Mouse (Mus musculus) heart, adult 9 months (tissue): ENCODE measurements at regions not wholly inside any gene's neighbourhood (a gene's known extent, or its start where the extent isn't known, plus 50 kb on each side); places are given as distances from the start of the nearest gene placed in this dataset.

Experiments used
- DNase-seq, 2 experiments: peaks; one replicate each; pipeline ENCODE4 v3.0.0; 2022; ENCODE audit warnings: low spot score in 2 of 2

DNA sequence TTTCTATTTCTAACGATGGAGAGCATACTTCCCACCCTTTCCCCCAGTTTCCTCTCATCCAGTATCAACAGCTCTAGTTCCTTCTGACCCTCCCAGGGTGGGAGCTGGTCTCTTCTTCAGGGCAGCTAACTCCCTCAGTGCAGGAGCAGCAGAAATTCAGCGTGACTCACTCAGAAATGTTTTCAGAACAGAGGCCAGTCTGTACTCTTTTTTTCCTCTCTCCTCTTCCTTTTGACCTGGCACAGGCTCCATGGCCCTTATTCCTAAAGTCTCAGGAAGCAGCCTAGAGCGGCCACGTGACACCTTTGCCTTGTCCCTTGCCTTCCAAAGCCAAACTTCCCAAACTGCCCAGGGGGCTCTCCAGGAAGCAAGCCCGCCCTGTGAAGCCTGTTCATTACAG is 55.4 kb downstream of the Pja1 start:
- DNase-seq = no peak

- DNase-seq = no peak
Measured at GRCm38 (mm10) chrX:99410942-99411341, 60.1 kb downstream of the Pja1 start.

- no peak for DNase-seq
Measured at GRCm38 (mm10) chrX:99409858-99410257, 61.2 kb downstream of the Pja1 start.

DNA sequence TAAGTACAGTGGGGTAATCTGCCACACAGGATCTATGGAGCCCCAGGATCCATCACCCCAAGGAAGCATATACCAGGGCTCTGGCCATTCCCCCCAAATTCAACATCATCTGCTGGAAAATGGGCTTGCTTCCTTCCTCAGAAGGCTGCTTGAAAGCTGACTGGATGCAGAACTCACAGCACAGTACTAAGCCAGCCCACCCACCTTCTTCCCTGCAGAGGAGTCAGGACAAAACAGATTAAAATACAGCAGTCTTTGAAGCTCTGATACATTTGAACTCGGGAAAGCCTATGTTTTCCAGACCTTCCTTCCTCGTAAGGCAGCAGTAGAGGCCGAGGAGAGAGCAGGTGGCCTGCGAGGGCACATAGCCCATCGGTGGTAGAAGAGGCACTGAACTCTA is 61.7 kb downstream of the Pja1 start:
- no peak for DNase-seq

- DNase-seq = no peak
Measured at GRCm38 (mm10) chrX:99408804-99409203, 62.3 kb downstream of the Pja1 start.

DNA sequence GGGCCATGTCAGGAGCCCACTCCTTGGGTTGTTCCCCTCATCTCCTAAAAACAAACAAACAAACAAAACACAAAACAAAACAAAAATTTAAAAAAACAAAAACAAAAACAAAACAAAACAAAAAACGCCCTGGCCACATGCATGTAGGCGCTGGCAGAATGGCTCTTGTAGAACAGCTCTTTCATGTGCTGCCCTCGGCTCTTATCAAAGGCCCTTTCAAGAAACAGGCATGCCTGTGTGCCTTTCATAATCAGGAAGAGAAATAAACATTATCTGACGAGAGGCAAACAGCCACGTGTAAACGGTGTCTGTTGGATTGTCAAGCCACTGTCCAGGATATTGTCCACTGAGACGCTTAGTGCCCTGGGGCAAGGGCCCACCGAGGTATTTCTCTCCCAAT is 65.2 kb downstream of the Pja1 start:
- no peak for DNase-seq

GRCm38 (mm10) chrX:99403521-99404149 is 67.4 kb downstream of the Pja1 start:
- no peak for DNase-seq

GRCm38 (mm10) chrX:99402841-99403520 is 68.1 kb downstream of the Pja1 start:
- DNase-seq = no peak

DNA sequence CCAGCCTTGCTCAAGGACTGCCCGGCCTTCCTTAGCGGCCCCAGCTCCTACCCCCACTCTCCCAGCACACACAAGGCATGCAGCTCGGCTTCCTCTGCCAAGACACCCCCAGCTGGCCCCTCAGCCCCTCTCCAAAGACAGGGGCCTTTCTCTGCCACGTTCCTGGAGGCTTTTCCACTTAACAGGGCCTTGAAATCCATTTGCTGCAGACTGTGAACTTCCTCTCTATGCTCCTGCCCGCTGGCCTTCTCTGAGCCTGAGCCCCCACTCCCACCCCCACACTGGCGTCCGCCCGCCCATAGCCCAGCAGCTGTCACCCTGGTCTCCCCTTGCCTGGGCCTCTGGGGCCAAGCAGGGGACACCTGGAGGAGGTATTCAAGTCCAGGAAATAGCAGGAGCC is 73.7 kb downstream of the Pja1 start:
- DNase-seq = no peak

- DNase-seq = no peak
Measured at GRCm38 (mm10) chrX:99396180-99396579, 74.9 kb downstream of the Pja1 start.

- DNase-seq = no peak
Measured at GRCm38 (mm10) chrX:99395067-99395466, 76.0 kb downstream of the Pja1 start.

GRCm38 (mm10) chrX:99391628-99392027 is 79.4 kb downstream of the Pja1 start:
- no peak for DNase-seq

DNA sequence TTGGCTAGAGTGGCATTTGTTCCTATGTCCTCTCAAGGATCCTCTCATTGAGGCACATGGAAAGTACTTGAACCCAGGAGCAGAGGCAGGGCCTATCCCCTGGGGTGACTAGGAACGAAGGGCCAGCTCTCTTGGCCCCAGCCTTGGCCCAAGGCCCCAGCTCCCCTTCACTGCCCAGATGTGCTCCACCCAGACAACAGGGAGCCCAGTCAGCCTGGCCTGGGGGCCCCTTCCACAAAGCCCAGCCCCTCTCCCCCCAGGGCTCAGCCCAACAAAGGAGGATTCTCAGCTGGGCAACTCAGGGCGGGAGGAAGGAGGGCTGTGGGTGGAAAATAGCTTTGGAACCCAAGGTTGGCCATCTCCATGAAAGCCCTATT is 80.6 kb downstream of the Pja1 start:
- no peak for DNase-seq

GRCm38 (mm10) chrX:99389778-99390461 is 81.2 kb downstream of the Pja1 start:
- no peak for DNase-seq

GRCm38 (mm10) chrX:99370711-99371110 is 100.4 kb downstream of the Pja1 start:
- DNase-seq = no peak

DNA sequence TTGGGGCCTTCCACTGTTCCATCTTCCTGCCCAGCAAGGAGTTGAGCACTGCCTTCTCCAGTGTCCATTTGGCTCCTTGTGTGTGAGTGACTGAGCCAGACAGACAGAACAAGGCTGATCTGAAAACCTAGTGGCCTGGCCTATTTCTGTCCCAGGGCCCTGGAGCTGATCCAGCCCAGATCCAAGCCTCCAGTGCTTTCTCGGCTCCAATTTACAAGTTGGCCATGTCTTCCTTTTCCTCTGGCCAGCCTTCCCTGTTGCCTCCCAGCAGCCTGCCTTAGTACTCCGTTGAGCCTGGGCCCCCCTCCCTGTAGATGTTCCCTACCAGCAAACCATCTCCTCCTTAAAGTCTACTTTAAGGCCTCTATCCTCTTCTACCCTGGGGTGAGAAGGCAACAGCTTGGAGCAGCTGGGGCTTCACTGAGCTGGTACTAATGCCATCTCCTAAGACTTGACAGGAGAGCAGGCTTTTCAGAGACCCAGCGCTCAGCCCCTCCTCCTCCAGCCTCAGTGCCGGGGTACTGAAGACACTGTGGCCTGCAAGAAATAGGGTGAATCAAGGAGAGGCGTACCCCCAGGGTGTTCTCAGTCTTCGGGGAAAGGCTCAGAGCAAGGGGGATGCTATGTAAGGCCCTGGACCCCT is 101.7 kb downstream of the Pja1 start:
- peak; percentile 21 to 40 for DNase-seq

- no peak for DNase-seq
Measured at GRCm38 (mm10) chrX:99364072-99364471, 107.0 kb downstream of the Pja1 start.

DNA sequence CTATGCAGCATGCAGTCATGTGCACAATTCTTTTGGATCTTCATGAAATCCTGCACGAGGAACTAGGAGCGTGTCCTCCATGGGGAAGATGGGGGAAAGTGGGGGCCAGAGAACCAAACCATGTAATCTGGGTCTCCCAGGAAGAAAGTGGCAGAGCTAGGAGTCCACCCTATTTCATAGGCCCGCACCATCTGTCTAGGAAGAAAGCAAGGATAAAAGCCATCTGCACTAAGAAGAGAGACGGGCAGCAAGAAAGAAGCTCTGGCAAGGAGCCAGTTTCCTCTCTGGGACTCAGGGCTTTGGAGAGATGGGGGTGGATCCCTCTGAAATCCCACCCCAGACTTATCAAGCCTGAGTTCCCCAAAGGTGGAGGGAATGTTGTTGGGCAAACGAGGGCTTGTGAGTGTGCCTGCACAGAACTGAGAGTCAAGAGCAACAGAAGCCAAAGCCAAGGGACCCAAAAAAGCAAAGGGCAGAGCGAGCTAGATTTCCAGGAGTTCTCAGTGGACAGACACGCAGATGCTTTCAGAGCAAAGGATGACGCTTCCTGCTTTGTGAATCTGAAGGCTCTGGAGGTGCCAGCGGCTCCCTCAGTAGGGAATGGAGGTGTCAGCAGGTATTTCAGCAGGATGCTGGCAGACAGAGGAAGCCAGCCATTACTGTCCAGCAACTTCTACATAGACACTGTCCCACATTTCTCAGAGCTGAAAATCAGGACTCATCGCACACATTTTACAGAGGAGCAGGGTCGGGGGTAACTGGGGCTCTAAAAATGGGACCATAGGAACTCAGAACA is 110.8 kb downstream of the Pja1 start:
- DNase-seq = no peak

- peak; percentile 21 to 31 for DNase-seq
Measured at GRCm38 (mm10) chrX:99358784-99359183, 112.3 kb downstream of the Pja1 start.

- no peak for DNase-seq
Measured at GRCm38 (mm10) chrX:99358051-99358617, 112.9 kb downstream of the Pja1 start.

DNA sequence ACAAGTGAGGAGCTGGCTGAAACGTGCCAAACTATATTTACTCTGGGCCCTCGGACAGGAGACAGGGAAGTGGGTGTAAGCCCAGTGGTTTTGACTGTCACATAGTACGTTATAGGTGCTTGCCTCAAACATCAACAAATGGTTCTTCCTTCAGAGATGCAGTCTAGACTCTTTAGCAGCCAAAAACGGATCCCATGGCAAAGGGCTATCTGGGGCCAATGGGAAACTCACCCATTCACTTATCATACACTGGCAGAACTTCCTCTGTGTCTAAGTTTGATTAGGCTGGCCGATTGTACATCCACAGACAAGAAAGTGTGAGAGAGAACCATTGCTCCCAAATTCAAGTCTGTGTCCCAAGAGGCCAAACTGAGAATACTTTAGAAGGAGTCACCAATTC is 115.9 kb downstream of the Pja1 start:
- no peak for DNase-seq

DNA sequence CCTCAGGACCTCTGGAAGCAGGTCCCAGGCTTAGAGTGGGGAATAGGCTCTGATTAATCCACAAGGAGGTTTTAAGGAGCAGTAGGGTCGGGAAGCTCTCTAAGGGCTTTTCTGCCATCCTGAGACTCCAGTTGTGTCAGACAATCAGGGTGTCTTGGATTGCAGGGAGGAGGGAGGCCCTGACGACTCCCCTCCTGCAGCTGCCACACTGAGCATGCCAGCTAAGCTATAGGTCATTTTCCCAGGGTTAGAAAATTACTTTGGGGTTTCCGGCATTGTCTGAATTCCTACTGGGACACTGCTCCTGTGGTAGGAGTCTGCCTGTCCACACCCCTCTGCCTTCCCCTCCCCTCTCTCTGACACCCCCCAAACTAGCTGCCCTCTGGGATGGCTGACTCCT is 120.8 kb downstream of the Pja1 start:
- no peak for DNase-seq
